Mouse (Mus musculus) neutrophil, adult 59 days (primary cell): ENCODE results near the gene Cnot6l. TPM values are rescaled to one million over a fixed set of nuclear protein-coding genes. Genes with fewer than 3 reads are reported as not detected.

Source experiments
- total RNA-seq, 2 experiments: library from RNA; stranded (reverse); gene quantifications; 1 replicate in 1 of 2; 2 replicates in 1 of 2; pipeline ENCODE4 v1.2.4; 2023

The Cnot6l gene
- 10 to 100 TPM; 74.2 to 86.4 TPM for total RNA-seq

GRCm38 (mm10) chr5:96164021-96164411 lies at the start of gene Cnot6l:
Gene Cnot6l, minus strand, starts transcription at chr5:96164171.

GRCm38 (mm10) chr5:96209459-96209858 lies 45.5 kb upstream of the Cnot6l start, which contains the start of gene Mrpl1:
Gene Mrpl1, plus strand, starts transcription at chr5:96209493.

Other genes with a start within 250 kb of the Cnot6l start
- gene Cxcl13, start 207.2 kb downstream of the Cnot6l start, total RNA-seq, result not detected
- gene Mrpl1, start 45.3 kb upstream of the Cnot6l start, total RNA-seq, result 10 to 100 TPM in 1 of 2 experiments, 1 to 10 TPM in 1; 9.1 to 10.6 TPM
- gene Fras1, start 209.8 kb upstream of the Cnot6l start, total RNA-seq, result not detected